Mouse (Mus musculus): ENCODE results near the gene Plekhg6.

Plekhg6 gene

GRCm38 (mm10) chr6:125385066-125385974 lies 4.7 kb upstream of the Plekhg6 start:
- no peak for DNase-seq

GRCm38 (mm10) chr6:125382024-125382423 lies 1.4 kb upstream of the Plekhg6 start:
- DNase-seq = no peak

GRCm38 (mm10) chr6:125379781-125380180 lies 812 bp downstream of the Plekhg6 start:
- no peak for DNase-seq

- DNase-seq = no peak
Measured at GRCm38 (mm10) chr6:125378621-125379020, 2.0 kb downstream of the Plekhg6 start.

- DNase-seq = no peak
Measured at GRCm38 (mm10) chr6:125377582-125378451, 2.8 kb downstream of the Plekhg6 start.

GRCm38 (mm10) chr6:125377042-125377441 lies 3.6 kb downstream of the Plekhg6 start:
- no peak for DNase-seq

GRCm38 (mm10) chr6:125367758-125368371 lies 12.7 kb downstream of the Plekhg6 start:
- DNase-seq = no peak

GRCm38 (mm10) chr6:125366133-125366532 lies 14.5 kb downstream of the Plekhg6 start:
- DNase-seq = no peak

- DNase-seq = no peak
Measured at GRCm38 (mm10) chr6:125365522-125365921, 15.1 kb downstream of the Plekhg6 start.

- no peak for DNase-seq
Measured at GRCm38 (mm10) chr6:125364448-125364847, 16.1 kb downstream of the Plekhg6 start.

GRCm38 (mm10) chr6:125363451-125364242 lies 16.9 kb downstream of the Plekhg6 start:
- DNase-seq = no peak

- DNase-seq = no peak
Measured at GRCm38 (mm10) chr6:125363021-125363420, 17.6 kb downstream of the Plekhg6 start.

GRCm38 (mm10) chr6:125361467-125362291 lies 18.9 kb downstream of the Plekhg6 start:
- DNase-seq = peak; percentile 73

- no peak for DNase-seq
Measured at GRCm38 (mm10) chr6:125360846-125361245, 19.7 kb downstream of the Plekhg6 start.

GRCm38 (mm10) chr6:125359999-125360398 lies 20.6 kb downstream of the Plekhg6 start:
- DNase-seq = no peak

GRCm38 (mm10) chr6:125357334-125357733 lies 23.3 kb downstream of the Plekhg6 start:
- no peak for DNase-seq

GRCm38 (mm10) chr6:125356264-125356663 lies 24.3 kb downstream of the Plekhg6 start:
- DNase-seq = no peak

GRCm38 (mm10) chr6:125355197-125355741 lies 25.3 kb downstream of the Plekhg6 start:
- no peak for DNase-seq

GRCm38 (mm10) chr6:125354352-125355151 lies 26.0 kb downstream of the Plekhg6 start:
- DNase-seq = no peak

- DNase-seq = no peak
Measured at GRCm38 (mm10) chr6:125353655-125354054, 26.9 kb downstream of the Plekhg6 start.
